Mouse (Mus musculus) embryonic fibroblast, embryonic 13.5 days (primary cell): ENCODE measurements at regions not wholly inside any gene's neighbourhood (a gene's known extent, or its start where the extent isn't known, plus 50 kb on each side); places are given as distances from the start of the nearest gene placed in this dataset.

Experiments used
- CTCF ChIP-seq: IDR thresholded peaks from 2 replicates; pipeline ENCODE4 v1.5.1; 2011; ENCODE audit warnings: mild to moderate bottlenecking, control low read depth, low read length, moderate library complexity, borderline replicate concordance; ENCODE audit not compliant: insufficient read depth
- POLR2A ChIP-seq: IDR thresholded peaks from 2 replicates; pipeline ENCODE4 v1.6.1; 2011; ENCODE audit warnings: low read depth, mild to moderate bottlenecking, control low read depth, low read length, moderate library complexity

DNA sequence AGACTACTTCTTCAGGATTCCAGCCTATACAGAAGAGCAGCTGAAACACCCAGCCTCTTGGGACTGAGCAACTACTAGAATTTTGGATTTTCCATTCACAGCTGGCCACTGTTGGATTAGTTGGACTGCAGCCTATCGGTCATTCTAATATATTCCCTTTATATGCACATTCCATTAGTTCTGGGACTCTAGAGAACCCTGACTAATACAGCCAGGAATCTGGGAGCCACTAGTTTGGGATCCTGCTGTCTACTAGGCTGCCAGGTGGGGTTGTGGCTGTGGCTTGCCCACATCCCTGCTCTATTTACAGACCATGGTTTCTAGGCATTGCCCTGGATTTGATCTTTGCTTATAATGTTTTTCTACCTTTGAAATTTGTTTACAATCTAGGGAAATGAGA lies 343.3 kb upstream of the Gm21798 start:
- TF ChIP-seq CTCF: no peak
- no peak for TF ChIP-seq POLR2A
